Mouse (Mus musculus) thymus, adult 2 months (tissue): Measurements from ENCODE around the gene Ntm. TPM values are rescaled to one million over a fixed set of nuclear protein-coding genes. Genes with fewer than 3 reads are reported as not detected.

Source experiments
- DNase-seq: peaks from one replicate; pipeline ENCODE4 v3.0.0; 2021
- H3K27ac ChIP-seq: fragments of 200-500 bp; 2 replicates; pipeline ENCODE4 v1.5.1; 2012; ENCODE audit warnings: low read length, control low read depth; ENCODE audit not compliant: control insufficient read depth, insufficient read depth
- H3K27me3 ChIP-seq: fragments of 200-500 bp; 2 replicates; pipeline ENCODE4 v1.6.1; 2012; ENCODE audit warnings: mild to moderate bottlenecking, low read length, moderate library complexity, mixed read lengths; ENCODE audit not compliant: control insufficient read depth, insufficient read depth
- H3K36me3 ChIP-seq: fragments of 200-500 bp; 2 replicates; pipeline ENCODE4 v1.6.1; 2012; ENCODE audit warnings: mild to moderate bottlenecking, low read length, moderate library complexity; ENCODE audit not compliant: control insufficient read depth, insufficient read depth
- H3K4me1 ChIP-seq: fragments of 200-500 bp; replicated peaks from 2 replicates; pipeline ENCODE4 v1.6.1; 2012; ENCODE audit warnings: low read length; ENCODE audit not compliant: control insufficient read depth, insufficient read depth
- H3K4me3 ChIP-seq: fragments of 200-500 bp; 2 replicates; pipeline ENCODE4 v1.5.1; 2012; ENCODE audit warnings: mild to moderate bottlenecking, low read length, control low read depth, moderate library complexity; ENCODE audit not compliant: control insufficient read depth, insufficient read depth
- CTCF ChIP-seq: fragments of 200-500 bp; IDR thresholded peaks from 2 replicates; pipeline ENCODE4 v1.5.1; 2012; ENCODE audit warnings: mild to moderate bottlenecking, control low read depth, low read length, moderate library complexity, borderline replicate concordance; ENCODE audit not compliant: control insufficient read depth, poor library complexity, insufficient read depth; ENCODE audit errors: extremely low read depth
- POLR2A ChIP-seq: fragments of 200-500 bp; IDR thresholded peaks from 2 replicates; pipeline ENCODE4 v1.6.1; 2012; ENCODE audit warnings: mild to moderate bottlenecking, low read length, control low read depth, moderate library complexity; ENCODE audit not compliant: control insufficient read depth, poor library complexity, insufficient read depth; ENCODE audit errors: extremely low read depth
- WGBS: fragments of 180-500 bp; shearing (Covaris S2); methylation state at CpG from one replicate; pipeline ENCODE4 v1.1.7; 2018; 5-methylcytosine and 5-hydroxymethylcytosine counted together
- polyA plus RNA-seq: library from polyadenylated mRNA; depleted of rRNA; stranded (reverse); fragments of >200 nt; gene quantifications from 2 replicates; pipeline ENCODE4 v1.2.3, GENCODE M21; 2012

The Ntm gene
- polyA plus RNA-seq, 1 experiment = 0.19 TPM

DNA sequence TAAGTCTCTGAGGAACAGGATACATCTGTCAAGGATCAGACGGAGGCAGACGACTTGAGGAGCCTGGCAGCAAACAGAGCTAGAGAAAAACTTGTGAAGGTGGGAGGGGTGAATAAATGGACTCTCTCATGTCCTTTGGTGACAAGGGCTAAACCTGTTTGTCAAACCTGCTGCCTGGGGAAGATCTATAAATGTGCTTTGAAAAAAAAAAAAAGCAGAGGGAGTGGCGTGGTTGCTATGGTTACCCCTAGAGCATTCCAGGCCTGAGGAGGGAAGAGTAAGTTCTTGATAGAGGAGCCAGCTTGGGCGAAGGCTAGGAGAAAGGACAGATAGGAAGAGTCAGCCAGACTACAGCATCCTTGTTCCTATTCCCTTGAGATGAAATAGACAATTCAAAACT, 926.9 kb downstream of the Ntm start:
- H3K27ac ChIP-seq = no peak overlapping the region
- DNase-seq = no peak
- no peaks in the 10 kb centered on the region for H3K4me1 ChIP-seq
- no peaks in the 10 kb centered on the region for H3K36me3 ChIP-seq
- H3K4me3 ChIP-seq = no peak overlapping the region
- no peaks in the 10 kb centered on the region for H3K27me3 ChIP-seq
- WGBS = 52% methylated on average over 4 of the region's 4 CpGs
- TF ChIP-seq CTCF (no peak), POLR2A (no peak)

DNA sequence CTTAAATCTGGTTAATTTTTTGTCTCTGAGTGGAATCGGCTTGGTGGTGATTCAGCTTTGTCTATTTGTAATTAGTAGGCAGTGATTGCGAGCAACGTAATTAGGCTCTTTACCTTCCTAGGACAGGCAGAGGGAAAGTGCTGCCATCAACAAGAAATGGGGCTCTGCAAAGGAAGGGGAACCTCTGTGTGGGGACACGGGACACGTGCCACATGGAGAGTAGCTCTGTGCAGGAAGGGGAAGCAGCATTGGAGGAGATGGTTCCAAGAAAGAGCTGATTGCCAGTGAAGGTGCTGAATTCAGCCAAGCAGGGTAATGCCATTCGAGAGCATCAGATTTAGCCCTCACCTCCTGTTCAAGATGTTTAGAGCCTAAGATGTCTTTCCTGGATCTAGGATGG, 936.5 kb downstream of the Ntm start:
- TF ChIP-seq POLR2A (no peak), CTCF (no peak)
- WGBS = 75% methylated on average over 6 of the region's 6 CpGs
- no peaks in the 10 kb centered on the region for H3K4me1 ChIP-seq
- H3K27ac ChIP-seq = no peak overlapping the region
- no peak overlapping the region for H3K4me3 ChIP-seq
- DNase-seq = no peak
- H3K27me3 ChIP-seq = no peaks in the 10 kb centered on the region
- no peaks in the 10 kb centered on the region for H3K36me3 ChIP-seq

DNA sequence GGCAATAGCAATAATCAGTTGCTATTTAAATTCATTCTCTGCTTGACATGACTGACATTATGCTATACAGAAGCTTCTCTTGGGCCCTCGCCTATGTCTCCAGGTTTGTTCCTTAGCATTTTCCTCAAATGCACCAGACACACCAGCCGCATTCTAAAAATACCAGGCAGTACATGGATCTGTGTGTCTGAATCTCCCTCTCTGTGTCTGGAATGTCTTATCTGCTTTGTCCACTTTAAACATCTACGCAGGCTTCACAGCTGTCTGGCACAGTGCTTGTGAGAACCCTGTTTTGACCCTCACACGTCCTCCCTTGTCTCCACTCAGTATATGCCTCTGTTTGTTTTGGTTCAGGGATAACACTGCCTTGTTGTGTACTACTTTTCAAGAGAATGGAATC, 937.3 kb downstream of the Ntm start:
- no peak overlapping the region for H3K27ac ChIP-seq
- WGBS = 83% methylated on average over 4 of the region's 4 CpGs

DNA sequence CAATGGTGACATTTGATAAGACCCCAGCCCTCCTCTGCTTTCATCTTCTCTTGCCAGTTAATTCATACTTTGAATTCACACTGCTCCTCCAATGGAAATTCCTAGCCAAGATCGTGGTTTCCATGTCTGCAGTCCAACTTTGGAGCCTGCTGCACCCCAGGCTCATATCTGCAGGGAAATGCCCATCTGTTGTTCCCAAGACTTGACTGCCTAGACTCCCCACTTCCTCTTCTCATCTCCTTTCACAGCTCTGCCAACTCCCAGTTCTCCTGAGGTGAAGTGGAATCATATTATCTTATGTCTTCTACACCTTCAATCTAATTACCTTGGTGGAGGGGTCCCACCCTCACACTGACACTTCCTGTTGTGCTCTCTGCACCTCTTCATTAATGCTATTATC, 937.8 kb downstream of the Ntm start:
- H3K27ac ChIP-seq = no peak overlapping the region
- WGBS = 26% methylated on average over 1 of the region's 1 CpGs
- TF ChIP-seq CTCF (no peak), POLR2A (no peak)

More for the DNA sequence above, 937.3 kb downstream of the Ntm start:
- no peaks in the 10 kb centered on the region for H3K27me3 ChIP-seq
- DNase-seq = no peak
- TF ChIP-seq POLR2A (no peak), CTCF (no peak)
- H3K4me1 ChIP-seq = no peaks in the 10 kb centered on the region
- H3K4me3 ChIP-seq = no peak overlapping the region
- no peaks in the 10 kb centered on the region for H3K36me3 ChIP-seq

DNA sequence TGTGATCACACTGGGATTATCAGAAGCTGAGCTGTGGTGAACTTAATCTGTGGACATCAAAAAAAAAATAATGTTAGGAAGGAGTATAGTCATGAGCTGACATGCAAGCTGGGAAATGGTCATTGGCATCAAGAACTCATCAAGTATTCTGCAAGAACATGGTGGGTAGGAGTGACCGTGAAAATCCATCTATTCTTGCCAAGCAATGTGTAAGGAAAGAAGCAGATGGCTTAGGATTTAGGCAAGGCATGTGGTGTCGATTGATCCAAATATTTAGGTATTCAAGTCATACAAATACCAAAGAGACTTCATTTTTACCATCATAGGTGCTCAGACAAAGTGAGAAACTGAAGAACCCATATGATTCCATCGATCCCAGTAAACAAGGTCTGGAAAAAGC, 946.1 kb downstream of the Ntm start:
- Histone ChIP-seq H3K27ac (no peak overlapping the region), H3K36me3 (no peaks in the 10 kb centered on the region), H3K4me1 (no peaks in the 10 kb centered on the region), H3K27me3 (no peaks in the 10 kb centered on the region), H3K4me3 (no peak overlapping the region)
- no peak for DNase-seq
- no peak for TF ChIP-seq POLR2A
- no peak for TF ChIP-seq CTCF
- WGBS = 88% methylated on average over 3 of the region's 3 CpGs

More for the DNA sequence above, 937.8 kb downstream of the Ntm start:
- H3K27me3 ChIP-seq = no peaks in the 10 kb centered on the region
- no peaks in the 10 kb centered on the region for H3K4me1 ChIP-seq
- H3K36me3 ChIP-seq = no peaks in the 10 kb centered on the region
- no peak for DNase-seq
- no peak overlapping the region for H3K4me3 ChIP-seq

DNA sequence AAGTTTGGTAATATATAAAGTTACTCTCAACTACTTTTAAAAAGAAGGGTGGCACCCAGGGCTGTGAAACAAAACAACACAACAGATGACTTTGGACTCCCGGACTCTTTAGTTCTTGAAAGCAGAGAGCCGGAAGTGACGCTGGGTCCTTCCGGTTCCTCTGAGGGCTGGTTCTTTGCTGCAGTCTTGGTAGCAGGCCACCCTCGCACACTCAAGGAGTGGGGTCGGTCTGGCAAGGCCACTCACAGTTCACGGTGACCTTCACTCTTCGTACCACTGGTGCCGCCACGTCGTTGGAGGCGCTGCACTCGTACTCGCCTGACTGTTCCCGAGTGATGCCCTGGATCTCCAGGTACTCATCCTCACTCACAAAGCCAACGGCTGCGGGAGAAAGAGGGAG, 949.1 kb downstream of the Ntm start:
- 95% methylated on average over 17 of the region's 17 CpGs for WGBS
- Histone ChIP-seq H3K36me3 (no peaks in the 10 kb centered on the region), H3K4me1 (no peaks in the 10 kb centered on the region), H3K27ac (no peak overlapping the region), H3K4me3 (no peak overlapping the region), H3K27me3 (no peaks in the 10 kb centered on the region)
- no peak for DNase-seq
- TF ChIP-seq CTCF = no peak
- no peak for TF ChIP-seq POLR2A

DNA sequence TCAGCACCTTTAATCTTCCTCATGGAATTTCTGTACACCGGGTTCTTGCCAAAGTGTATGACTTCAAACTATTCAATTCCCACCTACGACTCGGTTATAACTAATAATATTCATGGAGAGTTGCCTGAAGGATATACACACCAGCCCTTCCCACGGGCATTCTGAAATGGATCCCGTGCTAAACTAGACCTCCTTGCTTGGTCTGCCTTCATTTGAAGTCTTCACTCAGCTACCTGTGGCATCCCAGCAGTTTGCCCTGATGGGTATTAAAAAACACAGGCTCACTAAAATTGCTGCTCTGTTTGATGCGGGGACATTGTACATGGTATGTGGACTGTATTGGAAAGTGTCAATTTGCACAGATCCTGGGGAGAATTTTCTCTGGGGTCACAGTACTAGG, 950.4 kb downstream of the Ntm start:
- H3K4me3 ChIP-seq = no peak overlapping the region
- no peaks in the 10 kb centered on the region for H3K4me1 ChIP-seq
- no peak for TF ChIP-seq POLR2A
- no peak for TF ChIP-seq CTCF
- H3K36me3 ChIP-seq = no peaks in the 10 kb centered on the region
- DNase-seq = no peak
- no peaks in the 10 kb centered on the region for H3K27me3 ChIP-seq
- 94% methylated on average over 6 of the region's 6 CpGs for WGBS
- no peak overlapping the region for H3K27ac ChIP-seq
